Mouse (Mus musculus) B cell, adult (primary cell): ENCODE measurements around the gene Gm13285. TPM values are rescaled to one million over a fixed set of nuclear protein-coding genes. Genes with fewer than 3 reads are reported as not detected.

Experiments used
- total RNA-seq: library from RNA; stranded (reverse); gene quantifications from 4 replicates; pipeline ENCODE4 v1.2.4, GENCODE M21; 2023; ENCODE audit not compliant: inconsistent age

Gene Gm13285
- 0.36 TPM in 1 of 4 replicates, not detected in the others for total RNA-seq

DNA sequence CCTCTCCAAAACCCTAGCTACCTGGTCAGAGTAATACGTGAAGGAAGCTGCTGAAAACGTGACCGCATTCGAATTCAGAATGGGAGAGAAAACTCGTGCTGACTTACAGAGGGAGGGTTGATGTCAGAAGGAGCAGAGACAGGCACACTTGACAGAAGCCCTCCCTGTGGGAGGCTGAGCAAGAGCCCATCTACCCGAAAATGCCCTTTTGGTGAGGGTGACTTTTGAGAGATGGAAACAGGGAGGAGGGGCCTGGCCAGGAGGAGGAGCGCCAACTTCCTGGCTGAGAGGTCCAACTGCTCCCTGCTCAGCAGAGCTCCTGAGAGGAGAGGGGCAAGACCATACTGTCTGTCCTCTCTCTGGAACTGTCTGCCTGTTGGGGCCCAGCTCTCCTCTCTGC is at the start of gene Gm13285:
Gm13285 (plus strand) TSS at position 301 of the 400 bp plus-strand sequence.

DNA sequence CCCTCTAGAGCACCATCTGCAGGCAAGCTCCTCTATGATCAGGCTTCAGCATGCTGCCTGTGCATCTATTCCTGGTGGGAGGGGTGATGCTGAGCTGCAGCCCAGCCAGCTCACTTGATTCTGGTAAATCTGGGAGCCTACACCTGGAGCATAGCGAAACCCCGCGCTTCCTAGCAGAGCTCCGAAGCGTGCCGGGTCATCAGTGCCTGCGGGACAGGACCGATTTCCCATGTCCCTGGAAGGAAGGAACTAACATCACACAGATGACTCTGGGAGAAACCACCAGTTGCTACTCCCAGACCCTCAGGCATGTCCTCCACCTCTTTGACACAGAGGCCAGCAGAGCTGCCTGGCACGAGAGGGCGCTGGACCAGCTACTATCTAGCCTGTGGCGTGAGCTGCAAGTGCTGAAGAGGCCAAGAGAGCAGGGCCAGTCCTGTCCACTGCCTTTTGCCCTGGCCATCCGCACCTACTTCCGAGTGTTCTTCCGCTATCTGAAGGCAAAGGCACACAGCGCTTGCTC is 44.6 kb upstream of the Gm13285 start, which contains the start of gene Gm13271:
Gm13271 (plus strand) TSS at position 51 of the 523 bp plus-strand sequence.

DNA sequence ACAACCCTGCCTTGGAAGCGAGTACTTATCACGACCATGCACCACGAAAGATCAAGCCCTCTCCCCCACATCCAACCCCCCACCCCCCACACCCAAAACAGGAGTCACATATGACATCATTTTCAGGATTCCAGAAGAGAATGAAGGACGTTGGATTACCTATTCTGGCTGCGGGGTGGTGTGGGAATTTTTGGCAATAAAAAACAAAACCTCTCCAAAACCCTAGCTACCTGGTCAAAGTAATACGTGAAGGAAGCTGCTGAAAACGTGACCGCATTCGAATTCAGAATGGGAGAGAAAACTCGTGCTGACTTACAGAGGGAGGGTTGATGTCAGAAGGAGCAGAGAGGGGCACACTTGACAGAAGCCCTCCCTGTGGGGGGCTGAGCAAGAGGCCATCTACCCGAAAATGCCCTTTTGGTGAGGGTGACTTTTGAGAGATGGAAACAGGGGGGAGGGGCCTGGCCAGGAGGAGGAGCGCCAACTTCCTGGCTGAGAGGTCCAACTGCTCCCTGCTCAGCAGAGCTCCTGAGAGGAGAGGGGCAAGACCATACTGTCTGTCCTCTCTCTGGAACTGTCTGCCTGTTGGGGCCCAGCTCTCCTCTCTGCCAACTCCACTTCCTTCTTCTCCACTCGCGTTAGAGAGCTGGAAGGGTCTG is 39.7 kb upstream of the Gm13285 start, which contains the start of gene Gm13283:
Gm13283 (plus strand) TSS at position 510 of the 659 bp plus-strand sequence.

DNA sequence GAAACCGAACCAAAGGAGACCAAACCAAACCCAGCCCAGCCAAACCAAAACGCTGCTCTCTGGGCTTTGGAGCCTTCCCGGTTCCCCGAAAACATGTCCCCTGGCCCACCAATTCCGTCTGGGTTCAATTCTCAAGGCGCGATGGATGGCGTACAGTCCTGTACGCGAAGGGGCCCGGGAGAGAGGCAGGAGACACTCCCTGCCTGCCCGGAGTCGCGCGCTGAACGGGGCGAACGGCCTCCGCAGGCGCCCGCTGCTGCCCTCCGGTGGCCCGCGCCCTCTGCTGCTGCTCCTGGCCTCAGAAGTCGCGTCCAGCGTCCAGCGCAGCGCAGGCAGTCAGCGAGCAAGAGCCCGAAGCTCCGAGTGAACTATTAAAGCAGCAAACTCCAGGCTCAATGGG is 25.9 kb upstream of the Gm13285 start, which contains the start of gene Gm13290:
Gm13290 (plus strand) TSS at position 301 of the 400 bp plus-strand sequence.

DNA sequence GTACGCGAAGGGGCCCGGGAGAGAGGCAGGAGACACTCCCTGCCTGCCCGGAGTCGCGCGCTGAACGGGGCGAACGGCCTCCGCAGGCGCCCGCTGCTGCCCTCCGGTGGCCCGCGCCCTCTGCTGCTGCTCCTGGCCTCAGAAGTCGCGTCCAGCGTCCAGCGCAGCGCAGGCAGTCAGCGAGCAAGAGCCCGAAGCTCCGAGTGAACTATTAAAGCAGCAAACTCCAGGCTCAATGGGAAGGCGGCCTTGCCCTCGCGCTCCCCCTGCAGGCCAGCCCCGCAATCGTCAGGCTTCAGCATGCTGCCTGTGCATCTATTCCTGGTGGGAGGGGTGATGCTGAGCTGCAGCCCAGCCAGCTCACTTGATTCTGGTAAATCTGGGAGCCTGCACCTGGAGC is 22.8 kb upstream of the Gm13285 start, which contains the start of gene Gm13289:
Gm13289 (plus strand) TSS at position 301 of the 400 bp plus-strand sequence.

DNA sequence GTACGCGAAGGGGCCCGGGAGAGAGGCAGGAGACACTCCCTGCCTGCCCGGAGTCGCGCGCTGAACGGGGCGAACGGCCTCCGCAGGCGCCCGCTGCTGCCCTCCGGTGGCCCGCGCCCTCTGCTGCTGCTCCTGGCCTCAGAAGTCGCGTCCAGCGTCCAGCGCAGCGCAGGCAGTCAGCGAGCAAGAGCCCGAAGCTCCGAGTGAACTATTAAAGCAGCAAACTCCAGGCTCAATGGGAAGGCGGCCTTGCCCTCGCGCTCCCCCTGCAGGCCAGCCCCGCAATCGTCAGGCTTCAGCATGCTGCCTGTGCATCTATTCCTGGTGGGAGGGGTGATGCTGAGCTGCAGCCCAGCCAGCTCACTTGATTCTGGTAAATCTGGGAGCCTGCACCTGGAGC is 19.9 kb upstream of the Gm13285 start, which contains the start of gene Gm13272:
Gm13272 (plus strand) TSS at position 301 of the 400 bp plus-strand sequence.

DNA sequence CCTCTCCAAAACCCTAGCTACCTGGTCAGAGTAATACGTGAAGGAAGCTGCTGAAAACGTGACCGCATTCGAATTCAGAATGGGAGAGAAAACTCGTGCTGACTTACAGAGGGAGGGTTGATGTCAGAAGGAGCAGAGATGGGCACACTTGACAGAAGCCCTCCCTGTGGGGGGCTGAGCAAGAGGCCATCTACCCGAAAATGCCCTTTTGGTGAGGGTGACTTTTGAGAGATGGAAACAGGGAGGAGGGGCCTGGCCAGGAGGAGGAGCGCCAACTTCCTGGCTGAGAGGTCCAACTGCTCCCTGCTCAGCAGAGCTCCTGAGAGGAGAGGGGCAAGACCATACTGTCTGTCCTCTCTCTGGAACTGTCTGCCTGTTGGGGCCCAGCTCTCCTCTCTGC is 17.6 kb upstream of the Gm13285 start, which contains the start of gene Ifnz:
Ifnz (plus strand) TSS at position 301 of the 400 bp plus-strand sequence.

DNA sequence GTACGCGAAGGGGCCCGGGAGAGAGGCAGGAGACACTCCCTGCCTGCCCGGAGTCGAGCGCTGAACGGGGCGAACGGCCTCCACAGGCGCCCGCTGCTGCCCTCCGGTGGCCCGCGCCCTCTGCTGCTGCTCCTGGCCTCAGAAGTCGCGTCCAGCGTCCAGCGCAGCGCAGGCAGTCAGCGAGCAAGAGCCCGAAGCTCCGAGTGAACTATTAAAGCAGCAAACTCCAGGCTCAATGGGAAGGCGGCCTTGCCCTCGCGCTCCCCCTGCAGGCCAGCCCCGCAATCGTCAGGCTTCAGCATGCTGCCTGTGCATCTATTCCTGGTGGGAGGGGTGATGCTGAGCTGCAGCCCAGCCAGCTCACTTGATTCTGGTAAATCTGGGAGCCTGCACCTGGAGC is 14.1 kb upstream of the Gm13285 start, which contains the start of gene Gm13276:
Gm13276 (plus strand) TSS at position 301 of the 400 bp plus-strand sequence.

DNA sequence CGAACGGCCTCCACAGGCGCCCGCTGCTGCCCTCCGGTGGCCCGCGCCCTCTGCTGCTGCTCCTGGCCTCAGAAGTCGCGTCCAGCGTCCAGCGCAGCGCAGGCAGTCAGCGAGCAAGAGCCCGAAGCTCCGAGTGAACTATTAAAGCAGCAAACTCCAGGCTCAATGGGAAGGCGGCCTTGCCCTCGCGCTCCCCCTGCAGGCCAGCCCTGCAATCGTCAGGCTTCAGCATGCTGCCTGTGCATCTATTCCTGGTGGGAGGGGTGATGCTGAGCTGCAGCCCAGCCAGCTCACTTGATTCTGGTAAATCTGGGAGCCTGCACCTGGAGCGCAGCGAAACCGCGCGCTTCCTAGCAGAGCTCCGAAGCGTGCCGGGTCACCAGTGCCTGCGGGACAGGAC is 11.1 kb upstream of the Gm13285 start, which contains the start of gene Gm13277:
Gm13277 (plus strand) TSS at position 231 of the 400 bp plus-strand sequence.

DNA sequence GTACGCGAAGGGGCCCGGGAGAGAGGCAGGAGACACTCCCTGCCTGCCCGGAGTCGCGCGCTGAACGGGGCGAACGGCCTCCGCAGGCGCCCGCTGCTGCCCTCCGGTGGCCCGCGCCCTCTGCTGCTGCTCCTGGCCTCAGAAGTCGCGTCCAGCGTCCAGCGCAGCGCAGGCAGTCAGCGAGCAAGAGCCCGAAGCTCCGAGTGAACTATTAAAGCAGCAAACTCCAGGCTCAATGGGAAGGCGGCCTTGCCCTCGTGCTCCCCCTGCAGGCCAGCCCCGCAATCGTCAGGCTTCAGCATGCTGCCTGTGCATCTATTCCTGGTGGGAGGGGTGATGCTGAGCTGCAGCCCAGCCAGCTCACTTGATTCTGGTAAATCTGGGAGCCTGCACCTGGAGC is 8.2 kb upstream of the Gm13285 start, which contains the start of gene Gm13278:
Gm13278 (plus strand) TSS at position 301 of the 400 bp plus-strand sequence.

DNA sequence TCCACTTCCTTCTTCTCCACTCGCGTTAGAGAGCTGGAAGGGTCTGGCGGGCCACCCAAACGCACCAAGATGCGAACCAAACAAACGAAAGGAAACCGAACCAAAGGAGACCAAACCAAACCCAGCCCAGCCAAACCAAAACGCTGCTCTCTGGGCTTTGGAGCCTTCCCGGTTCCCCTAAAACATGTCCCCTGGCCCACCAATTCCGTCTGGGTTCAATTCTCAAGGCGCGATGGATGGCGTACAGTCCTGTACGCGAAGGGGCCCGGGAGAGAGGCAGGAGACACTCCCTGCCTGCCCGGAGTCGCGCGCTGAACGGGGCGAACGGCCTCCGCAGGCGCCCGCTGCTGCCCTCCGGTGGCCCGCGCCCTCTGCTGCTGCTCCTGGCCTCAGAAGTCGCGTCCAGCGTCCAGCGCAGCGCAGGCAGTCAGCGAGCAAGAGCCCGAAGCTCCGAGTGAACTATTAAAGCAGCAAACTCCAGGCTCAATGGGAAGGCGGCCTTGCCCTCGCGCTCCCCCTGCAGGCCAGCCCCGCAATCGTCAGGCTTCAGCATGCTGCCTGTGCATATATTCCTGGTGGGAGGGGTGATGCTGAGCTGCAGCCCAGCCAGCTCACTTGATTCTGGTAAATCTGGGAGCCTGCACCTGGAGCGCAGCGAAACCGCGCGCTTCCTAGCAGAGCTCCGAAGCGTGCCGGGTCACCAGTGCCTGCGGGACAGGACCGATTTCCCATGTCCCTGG is 5.4 kb upstream of the Gm13285 start, which contains the start of gene Gm13275:
Gm13275 (plus strand) TSS at position 552 of the 740 bp plus-strand sequence.

DNA sequence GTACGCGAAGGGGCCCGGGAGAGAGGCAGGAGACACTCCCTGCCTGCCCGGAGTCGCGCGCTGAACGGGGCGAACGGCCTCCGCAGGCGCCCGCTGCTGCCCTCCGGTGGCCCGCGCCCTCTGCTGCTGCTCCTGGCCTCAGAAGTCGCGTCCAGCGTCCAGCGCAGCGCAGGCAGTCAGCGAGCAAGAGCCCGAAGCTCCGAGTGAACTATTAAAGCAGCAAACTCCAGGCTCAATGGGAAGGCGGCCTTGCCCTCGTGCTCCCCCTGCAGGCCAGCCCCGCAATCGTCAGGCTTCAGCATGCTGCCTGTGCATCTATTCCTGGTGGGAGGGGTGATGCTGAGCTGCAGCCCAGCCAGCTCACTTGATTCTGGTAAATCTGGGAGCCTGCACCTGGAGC is 2.4 kb upstream of the Gm13285 start, which contains the start of gene Gm13279:
Gm13279 (plus strand) TSS at position 301 of the 400 bp plus-strand sequence.

DNA sequence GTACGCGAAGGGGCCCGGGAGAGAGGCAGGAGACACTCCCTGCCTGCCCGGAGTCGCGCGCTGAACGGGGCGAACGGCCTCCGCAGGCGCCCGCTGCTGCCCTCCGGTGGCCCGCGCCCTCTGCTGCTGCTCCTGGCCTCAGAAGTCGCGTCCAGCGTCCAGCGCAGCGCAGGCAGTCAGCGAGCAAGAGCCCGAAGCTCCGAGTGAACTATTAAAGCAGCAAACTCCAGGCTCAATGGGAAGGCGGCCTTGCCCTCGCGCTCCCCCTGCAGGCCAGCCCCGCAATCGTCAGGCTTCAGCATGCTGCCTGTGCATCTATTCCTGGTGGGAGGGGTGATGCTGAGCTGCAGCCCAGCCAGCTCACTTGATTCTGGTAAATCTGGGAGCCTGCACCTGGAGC is 3.5 kb downstream of the Gm13285 start, which contains the start of gene Gm13287:
Gm13287 (plus strand) TSS at position 301 of the 400 bp plus-strand sequence.

DNA sequence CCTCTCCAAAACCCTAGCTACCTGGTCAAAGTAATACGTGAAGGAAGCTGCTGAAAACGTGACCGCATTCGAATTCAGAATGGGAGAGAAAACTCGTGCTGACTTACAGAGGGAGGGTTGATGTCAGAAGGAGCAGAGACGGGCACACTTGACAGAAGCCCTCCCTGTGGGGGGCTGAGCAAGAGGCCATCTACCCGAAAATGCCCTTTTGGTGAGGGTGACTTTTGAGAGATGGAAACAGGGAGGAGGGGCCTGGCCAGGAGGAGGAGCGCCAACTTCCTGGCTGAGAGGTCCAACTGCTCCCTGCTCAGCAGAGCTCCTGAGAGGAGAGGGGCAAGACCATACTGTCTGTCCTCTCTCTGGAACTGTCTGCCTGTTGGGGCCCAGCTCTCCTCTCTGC is 5.8 kb downstream of the Gm13285 start, which contains the start of gene Gm13288:
Gm13288 (plus strand) TSS at position 301 of the 400 bp plus-strand sequence.

DNA sequence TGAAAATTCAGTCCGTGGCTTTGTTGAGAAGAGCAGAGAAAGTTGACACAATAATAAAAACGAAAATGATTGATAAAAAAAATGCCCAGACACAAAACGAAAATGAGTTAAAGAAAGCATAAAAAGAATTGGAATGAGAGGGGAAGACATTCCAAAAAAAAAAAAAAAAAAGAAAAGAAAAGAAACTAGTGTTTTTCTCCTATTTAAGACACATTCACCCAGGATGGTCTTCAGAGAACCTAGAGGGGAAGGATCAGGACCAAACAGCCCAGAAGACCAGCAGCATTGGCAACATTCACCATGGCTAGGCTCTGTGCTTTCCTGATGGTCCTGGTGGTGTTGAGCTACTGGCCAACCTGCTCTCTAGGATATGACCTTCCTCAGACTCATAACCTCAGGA is 16.5 kb downstream of the Gm13285 start, which contains the start of gene Ifna7:
Ifna7 (plus strand) TSS at position 301 of the 400 bp plus-strand sequence.

DNA sequence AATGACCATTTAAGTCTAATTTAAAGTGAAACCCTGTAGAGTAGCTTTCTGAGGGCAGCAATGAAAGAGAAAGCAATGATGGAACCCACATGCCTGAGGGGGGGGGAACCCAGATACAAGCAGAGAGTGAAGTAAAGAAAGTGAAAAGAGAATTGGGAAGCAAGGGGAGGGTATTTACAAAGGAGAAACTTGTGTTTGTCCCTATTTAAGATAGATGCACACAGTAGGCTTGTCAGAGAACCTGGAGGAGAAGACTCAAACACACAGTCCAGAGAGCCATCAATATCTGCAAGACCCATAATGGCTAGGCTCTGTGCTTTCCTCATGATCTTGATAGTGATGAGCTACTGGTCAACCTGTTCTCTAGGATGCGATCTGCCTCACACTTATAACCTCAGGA is 20.2 kb downstream of the Gm13285 start, which contains the start of gene Ifna11:
Ifna11 (plus strand) TSS at position 301 of the 400 bp plus-strand sequence.

DNA sequence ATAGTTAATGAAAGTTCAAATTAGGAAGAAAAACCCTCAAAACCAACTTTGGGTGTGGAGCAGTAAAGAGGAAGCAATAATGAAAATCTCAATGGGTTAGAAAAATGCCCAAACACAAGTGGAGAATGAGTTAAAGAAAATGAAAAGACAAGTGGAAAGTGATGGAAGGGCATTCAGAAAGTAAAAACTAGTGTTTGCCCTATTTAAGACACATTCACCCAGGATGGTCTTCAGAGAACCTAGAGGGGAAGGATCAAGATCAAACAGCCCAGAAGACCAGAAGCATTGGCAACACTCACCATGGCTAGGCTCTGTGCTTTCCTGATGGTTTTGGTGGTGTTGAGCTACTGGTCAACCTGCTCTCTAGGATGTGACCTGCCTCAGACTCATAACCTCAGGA is 27.7 kb downstream of the Gm13285 start, which contains the start of gene Ifna6:
Ifna6 (plus strand) TSS at position 301 of the 400 bp plus-strand sequence.

DNA sequence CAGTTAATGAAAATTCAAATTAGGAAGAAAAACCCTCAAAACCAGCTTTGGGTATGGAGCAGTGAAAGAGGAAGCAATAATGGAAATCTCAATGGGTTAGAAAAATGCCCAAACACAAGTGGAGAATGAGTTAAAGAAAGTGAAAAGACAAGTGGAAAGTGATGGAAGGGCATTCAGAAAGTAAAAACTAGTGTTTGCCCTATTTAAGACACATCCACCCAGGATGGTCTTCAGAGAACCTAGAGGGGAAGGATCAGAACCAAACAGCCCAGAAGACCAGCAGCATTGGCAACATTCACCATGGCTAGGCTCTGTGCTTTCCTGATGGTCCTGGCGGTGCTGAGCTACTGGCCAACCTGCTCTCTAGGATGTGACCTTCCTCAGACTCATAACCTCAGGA is 35.8 kb downstream of the Gm13285 start, which contains the start of gene Ifna5:
Ifna5 (plus strand) TSS at position 301 of the 400 bp plus-strand sequence.

DNA sequence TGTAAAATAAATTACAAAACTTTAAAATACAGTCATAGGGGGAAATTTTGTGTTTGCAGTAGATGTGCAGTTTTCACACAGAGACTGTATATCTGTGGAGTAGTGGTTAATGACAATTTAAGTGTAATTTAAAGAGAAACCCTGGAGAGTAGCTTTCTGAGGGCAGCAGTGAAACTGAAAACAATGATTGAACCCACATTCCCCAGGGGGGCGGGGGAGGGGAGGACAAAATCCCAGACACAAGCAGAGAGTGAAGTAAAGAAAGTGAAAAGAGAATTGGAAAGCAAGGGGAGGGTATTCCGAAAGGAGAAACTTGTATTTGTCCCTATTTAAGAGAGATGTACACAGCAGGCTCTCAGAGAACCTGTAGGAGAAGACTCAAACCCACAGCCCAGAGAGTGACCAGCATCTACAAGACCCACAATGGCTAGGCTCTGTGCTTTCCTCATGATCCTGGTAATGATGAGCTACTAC is 42.0 kb downstream of the Gm13285 start, which contains the start of gene Ifna4:
Ifna4 (plus strand) TSS at position 424 of the 474 bp plus-strand sequence.

DNA sequence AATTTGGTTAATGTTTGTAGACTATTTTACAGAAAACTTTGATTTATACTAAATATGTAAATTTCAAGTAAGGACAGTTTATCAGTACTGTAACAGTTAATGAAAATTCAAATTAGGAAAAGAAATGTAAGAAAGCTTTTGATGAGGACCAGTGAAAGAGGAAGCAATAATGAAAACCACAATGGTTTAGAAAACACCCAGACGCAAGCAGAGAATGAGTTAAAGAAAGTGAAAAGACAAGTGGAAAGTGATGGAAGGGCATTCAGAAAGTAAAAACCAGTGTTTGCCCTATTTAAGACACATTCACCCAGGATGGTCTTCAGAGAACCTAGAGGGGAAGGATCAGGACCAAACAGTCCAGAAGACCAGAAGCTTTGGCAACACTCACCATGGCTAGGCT is 50.2 kb downstream of the Gm13285 start, which contains the start of gene Ifna1:
Ifna1 (plus strand) TSS at position 390 of the 400 bp plus-strand sequence.

